Mouse (Mus musculus): ENCODE data around the gene Ogfrl1.

Gene Ogfrl1

GRCm38 (mm10) chr1:23345633-23346032 is 51.9 kb downstream of the Ogfrl1 start:
- no peak for DNase-seq

- no peak for DNase-seq
These were observed 54.7 kb downstream of the Ogfrl1 start for GRCm38 (mm10) chr1:23342864-23343263.

DNA sequence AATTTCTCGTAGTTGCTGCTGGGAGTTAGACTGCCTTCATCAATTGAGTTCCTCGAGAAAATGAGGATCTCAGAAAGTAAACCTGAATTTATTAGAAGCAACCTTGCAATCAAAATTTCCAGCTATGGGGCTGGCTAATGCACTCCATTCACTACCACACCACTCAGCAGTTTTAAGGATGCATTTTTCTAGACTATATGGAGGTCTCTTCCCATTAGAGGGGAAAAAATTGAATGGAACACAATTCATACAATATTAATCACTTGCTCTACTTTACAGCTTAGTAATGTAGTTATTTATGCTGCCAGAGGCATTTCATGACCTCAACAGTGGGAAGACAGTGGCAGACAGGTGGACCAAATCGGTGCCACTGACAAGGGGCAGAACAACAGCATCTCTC is 55.3 kb downstream of the Ogfrl1 start:
- DNase-seq: no peak

DNA sequence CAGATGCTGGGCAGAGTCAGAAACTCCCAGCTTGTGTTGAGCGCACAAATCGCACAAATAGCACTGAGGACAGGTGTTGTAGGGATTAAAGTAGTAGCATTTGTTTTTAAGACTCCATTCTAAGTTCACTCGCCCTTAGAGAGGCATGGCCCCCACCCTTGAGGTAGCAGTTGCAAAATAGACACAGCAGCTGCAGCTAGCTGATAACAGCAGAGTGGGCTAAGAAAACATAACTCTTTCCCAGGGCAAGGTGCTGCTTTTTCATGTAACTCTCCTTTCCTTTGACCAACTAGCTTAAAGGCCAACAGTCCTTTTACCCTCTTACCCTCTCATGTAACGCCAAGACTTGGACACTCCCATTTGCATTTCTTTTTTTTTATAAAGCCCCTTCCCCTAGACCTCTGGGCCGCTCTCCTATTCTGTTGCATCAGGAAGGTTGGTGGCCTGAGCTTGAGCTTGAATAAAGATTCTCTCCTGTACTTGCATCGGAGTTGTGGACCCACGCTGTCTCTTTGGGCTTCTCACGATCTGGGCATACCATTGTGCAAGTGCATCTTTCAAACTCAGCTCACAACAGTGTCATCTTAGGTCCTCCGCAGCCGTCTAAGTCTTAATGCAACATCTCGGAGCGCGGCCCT is 61.7 kb downstream of the Ogfrl1 start:
- no peak for DNase-seq

DNA sequence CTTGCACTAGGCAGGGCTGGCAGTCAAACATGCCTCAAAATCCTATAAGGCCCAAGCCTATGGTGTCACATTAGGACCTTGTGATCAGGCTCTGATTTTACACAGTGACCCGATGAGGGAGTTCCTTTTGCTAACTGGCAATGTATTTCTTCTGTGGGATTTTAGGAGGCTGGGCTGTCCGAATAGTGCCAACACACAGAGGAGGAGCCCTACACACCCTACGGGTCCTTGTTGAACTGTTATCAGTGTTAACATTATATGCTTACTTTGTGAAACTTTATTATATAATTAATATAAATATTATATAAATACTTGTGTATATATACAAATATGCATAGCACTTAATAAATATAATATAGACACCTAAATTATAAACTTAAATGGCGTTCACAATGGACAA is 62.5 kb downstream of the Ogfrl1 start:
- DNase-seq: no peak

DNA sequence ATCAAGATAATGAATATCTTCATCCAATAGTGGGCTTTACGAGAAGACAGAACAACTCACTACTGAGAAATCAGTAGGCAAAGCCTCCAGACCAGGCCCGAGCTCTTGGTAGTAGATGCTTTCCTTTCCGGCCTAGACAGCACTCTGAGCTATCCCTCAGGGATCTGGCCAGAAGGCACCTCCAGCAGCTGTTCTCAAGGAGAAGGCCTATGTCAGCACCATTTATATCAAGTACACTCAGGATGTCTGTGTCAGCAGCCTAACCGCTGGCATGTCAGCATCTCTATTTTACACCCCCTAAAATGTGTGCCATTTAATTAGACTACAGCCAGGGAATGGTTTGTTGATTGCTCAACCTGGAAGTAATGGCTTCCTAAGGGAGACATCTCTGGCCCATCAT is 65.4 kb downstream of the Ogfrl1 start:
- DNase-seq: no peak

DNA sequence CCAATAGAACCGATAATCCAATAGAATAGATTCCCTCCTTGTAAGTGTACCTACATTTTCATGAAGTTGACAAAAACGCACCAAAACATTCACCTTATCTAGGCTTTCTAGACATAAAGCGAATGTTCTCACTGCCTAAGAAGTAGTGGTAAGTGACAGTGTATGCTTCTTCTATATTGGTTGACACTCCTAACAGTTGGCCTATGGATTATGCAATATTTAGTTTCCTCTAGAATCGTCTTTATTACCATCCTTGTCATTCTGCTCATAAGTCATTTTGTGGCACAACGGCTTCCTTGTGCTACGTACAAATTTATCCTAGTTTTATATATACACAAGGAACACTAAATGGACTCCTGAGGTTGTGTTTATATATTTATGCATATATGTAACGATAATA is 72.4 kb downstream of the Ogfrl1 start:
- DNase-seq: no peak

GRCm38 (mm10) chr1:23324226-23324625 is 73.3 kb downstream of the Ogfrl1 start:
- DNase-seq: peak in 1 of 2 experiments; percentile 37

GRCm38 (mm10) chr1:23323286-23323685 is 74.3 kb downstream of the Ogfrl1 start:
- no peak for DNase-seq

- DNase-seq: no peak
These were observed 75.4 kb downstream of the Ogfrl1 start for GRCm38 (mm10) chr1:23322208-23322607.

DNA sequence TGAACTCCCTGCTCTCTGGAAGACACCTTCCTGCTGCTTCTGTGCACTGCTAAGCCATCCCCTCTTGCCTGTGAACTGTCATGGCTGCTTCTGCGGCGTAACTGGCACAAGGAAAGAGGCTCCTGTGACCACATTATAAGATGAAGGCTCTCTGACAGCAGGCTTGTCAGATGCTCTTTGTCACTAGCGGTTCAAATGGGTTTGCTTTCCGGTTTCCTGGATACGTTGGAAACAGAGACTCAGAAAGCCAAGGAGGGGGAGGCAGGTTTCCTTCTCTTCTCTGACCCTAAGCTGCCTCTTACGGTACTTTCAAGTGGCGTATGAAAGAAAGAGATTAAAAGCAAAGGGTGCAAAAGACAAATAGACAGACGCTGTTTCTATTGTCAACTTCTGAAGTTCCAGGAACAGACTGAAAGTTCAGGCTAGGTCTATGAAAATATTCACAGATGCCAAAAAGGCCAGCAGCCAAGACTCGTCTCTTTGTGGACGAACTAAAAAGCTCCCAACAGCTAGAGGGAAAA is 76.2 kb downstream of the Ogfrl1 start:
- peak; percentile 19 to 23 for DNase-seq

- no peak for DNase-seq
These were observed 76.9 kb downstream of the Ogfrl1 start for GRCm38 (mm10) chr1:23320591-23321195.
